Comparison of ENCODE assay signal across 8 mouse cellular contexts in the genomic region with DNA sequence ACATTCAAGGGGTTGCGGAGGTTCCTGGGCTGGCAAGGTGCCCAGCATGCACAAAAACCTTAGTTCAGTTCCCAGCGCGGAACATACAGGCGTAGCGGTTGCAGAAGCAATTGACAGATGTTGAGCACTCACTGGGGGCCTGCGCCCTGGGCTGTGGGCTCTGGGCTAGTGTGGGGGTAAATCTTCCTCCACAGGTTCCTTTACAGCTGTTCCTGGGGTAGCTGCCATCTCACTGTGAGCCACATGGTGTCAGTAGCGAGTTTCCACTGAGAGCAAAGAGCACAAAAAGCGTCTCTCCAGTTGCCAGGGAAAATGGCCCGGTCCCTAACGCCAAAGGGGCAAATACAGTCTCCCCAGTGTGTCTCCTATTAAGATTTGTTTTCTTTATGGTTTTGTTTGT. TPM values are rescaled to one million over a fixed set of nuclear protein-coding genes. Genes with fewer than 3 reads are reported as not detected.
A peak's percentile ranks its signal among the peaks of the same experiment; 100 is the strongest.
DNase-seq lines count a peak whose midpoint lies in the region; ATAC-seq and TF ChIP-seq lines count a peak whose summit lies in the region.

No protein-coding gene starts in this region.

- TF ChIP-seq CTCF in gastrocnemius, adult 2 months (IDR thresholded peaks at IDR 0.05), result no peak; the same call in none of the 2 replicates
- peak; percentile 96 for TF ChIP-seq CTCF in intestine, postnatal 0 days (IDR thresholded peaks at IDR 0.05; ENCODE audit: low read depth)

- no peak overlapping the region for H3K4me3 ChIP-seq in heart, embryonic 12.5 days
- peak overlapping the region; percentile 32 for H3K4me3 ChIP-seq in gastrocnemius, adult 2 months
- no peak overlapping the region for H3K4me3 ChIP-seq in intestine, postnatal 0 days (ENCODE audit: low read depth, low read length)
- no peak overlapping the region for H3K4me3 ChIP-seq in limb, embryonic 13.5 days
- no peak overlapping the region for H3K4me3 ChIP-seq in neural tube, embryonic 11.5 days (ENCODE audit: low read depth, low read length)
- no peak overlapping the region for H3K4me3 ChIP-seq in stomach, embryonic 15.5 days (replicated peaks)

- DNase-seq in heart, adult 11 months, result peak; percentile 98
- peak; percentile 91 to 93 for DNase-seq in cerebellum, postnatal 14 days
- peak; percentile 91 for DNase-seq in gastrocnemius, adult 2 months
- DNase-seq in neural tube, embryonic 11.5 days (ENCODE audit: low spot score), result peak; percentile 89

- H3K4me2 ChIP-seq in heart, embryonic 12.5 days, result no peak overlapping the region
- 0 out of 2 replicates have a peak overlapping the region, but pooled peaks have one; percentile 0 for H3K4me2 ChIP-seq in intestine, postnatal 0 days (replicated peaks; ENCODE audit: low read depth)
- peak overlapping the region; percentile 28; the same call in 1 of the 2 replicates for H3K4me2 ChIP-seq in limb, embryonic 13.5 days (replicated peaks)
- no peak overlapping the region for H3K4me2 ChIP-seq in neural tube, embryonic 11.5 days (ENCODE audit: low read depth)
- H3K4me2 ChIP-seq in stomach, embryonic 15.5 days, result peak overlapping the region; percentile 39

- H3K27ac ChIP-seq in heart, embryonic 12.5 days (ENCODE audit: poor library complexity, severe bottlenecking), result no peak overlapping the region
- 0 out of 2 replicates have a peak overlapping the region, but pooled peaks have one; percentile 4 for H3K27ac ChIP-seq in gastrocnemius, adult 2 months
- no peak overlapping the region for H3K27ac ChIP-seq in intestine, postnatal 0 days (ENCODE audit: low read depth, low read length)
- H3K27ac ChIP-seq in limb, embryonic 13.5 days, result no peak overlapping the region
- no peak overlapping the region for H3K27ac ChIP-seq in neural tube, embryonic 11.5 days (ENCODE audit: low read depth, low read length)
- no peak overlapping the region for H3K27ac ChIP-seq in stomach, embryonic 15.5 days

- ATAC-seq in heart, embryonic 12.5 days (ENCODE audit: insufficient number of reproducible peaks, low FRiP score), result no peak
- ATAC-seq in intestine, postnatal 0 days, result no peak
- peak; percentile 58 for ATAC-seq in limb, embryonic 13.5 days (ENCODE audit: low FRiP score, low read depth)
- no peak for ATAC-seq in neural tube, embryonic 11.5 days (ENCODE audit: insufficient read depth, low FRiP score, low TSS enrichment)
- no peak for ATAC-seq in stomach, embryonic 15.5 days (ENCODE audit: insufficient read depth, low FRiP score, low read depth)

- H3K9ac ChIP-seq in heart, embryonic 12.5 days, result no peak overlapping the region
- no peak overlapping the region for H3K9ac ChIP-seq in intestine, postnatal 0 days (ENCODE audit: low read depth, low read length)
- no peak overlapping the region for H3K9ac ChIP-seq in limb, embryonic 13.5 days
- H3K9ac ChIP-seq in neural tube, embryonic 11.5 days (ENCODE audit: low read length), result no peak overlapping the region
- no peak overlapping the region for H3K9ac ChIP-seq in stomach, embryonic 15.5 days

- H3K9me3 ChIP-seq in heart, embryonic 12.5 days (replicated peaks), result no peaks in the 10 kb centered on the region
- H3K9me3 ChIP-seq in intestine, postnatal 0 days (ENCODE audit: control insufficient read depth), result no peaks in the 10 kb centered on the region
- H3K9me3 ChIP-seq in limb, embryonic 13.5 days, result no peaks in the 10 kb centered on the region
- no peaks in the 10 kb centered on the region for H3K9me3 ChIP-seq in neural tube, embryonic 11.5 days (ENCODE audit: control insufficient read depth, low read length)
- no peaks in the 10 kb centered on the region for H3K9me3 ChIP-seq in stomach, embryonic 15.5 days

- intact Hi-C loops in gastrocnemius, adult 2 months (cut with DNase I), result loop anchor here (1.0 to 5.0 kb wide), 2 partner anchors 54 to 151 kb away; no protein-coding TSS in a partner anchor

- H3K27me3 ChIP-seq in heart, embryonic 12.5 days (replicated peaks), result 0 out of 2 replicates have a peak, but pooled peaks cover 4% of the 10 kb centered on the region
- no peaks in the 10 kb centered on the region for H3K27me3 ChIP-seq in intestine, postnatal 0 days (replicated peaks; ENCODE audit: control insufficient read depth, insufficient read depth, low read length)
- H3K27me3 ChIP-seq in limb, embryonic 13.5 days, result peaks cover 11% of the 10 kb centered on the region; the same call in 1 of the 2 replicates
- 0 out of 2 replicates have a peak, but pooled peaks cover 2% of the 10 kb centered on the region for H3K27me3 ChIP-seq in neural tube, embryonic 11.5 days (ENCODE audit: control insufficient read depth, insufficient read depth, low read length)
- H3K27me3 ChIP-seq in stomach, embryonic 15.5 days (replicated peaks), result no peaks in the 10 kb centered on the region

- 8% methylated on average over 10 of the region's 10 CpGs for WGBS in heart, embryonic 12.5 days
- WGBS in intestine, postnatal 0 days, result 3% methylated on average over 10 of the region's 10 CpGs
- WGBS in limb, embryonic 13.5 days, result 4% methylated on average over 10 of the region's 10 CpGs
- WGBS in neural tube, embryonic 11.5 days, result 11% methylated on average over 10 of the region's 10 CpGs
- 2% methylated on average over 10 of the region's 10 CpGs for WGBS in stomach, embryonic 15.5 days

- peaks cover 26% of the 10 kb centered on the region for H3K4me1 ChIP-seq in heart, embryonic 12.5 days (replicated peaks)
- peaks cover 5% of the 10 kb centered on the region; the same call in 1 of the 2 replicates for H3K4me1 ChIP-seq in intestine, postnatal 0 days (replicated peaks; ENCODE audit: control insufficient read depth, insufficient read depth, low read length)
- H3K4me1 ChIP-seq in limb, embryonic 13.5 days, result peaks cover 31% of the 10 kb centered on the region
- peaks cover 9% of the 10 kb centered on the region; the same call in 1 of the 2 replicates for H3K4me1 ChIP-seq in neural tube, embryonic 11.5 days (ENCODE audit: control insufficient read depth, insufficient read depth, low read length)
- H3K4me1 ChIP-seq in stomach, embryonic 15.5 days, result peaks cover 12% of the 10 kb centered on the region; the same call in 1 of the 2 replicates

- peaks cover 11% of the 10 kb centered on the region for H3K36me3 ChIP-seq in heart, embryonic 12.5 days
- peaks cover 8% of the 10 kb centered on the region; the same call in 1 of the 2 replicates for H3K36me3 ChIP-seq in intestine, postnatal 0 days (ENCODE audit: control insufficient read depth, insufficient read depth)
- peaks cover 5% of the 10 kb centered on the region; the same call in 1 of the 2 replicates for H3K36me3 ChIP-seq in limb, embryonic 13.5 days
- H3K36me3 ChIP-seq in neural tube, embryonic 11.5 days (ENCODE audit: control insufficient read depth, insufficient read depth, low read length), result no peaks in the 10 kb centered on the region
- no peaks in the 10 kb centered on the region for H3K36me3 ChIP-seq in stomach, embryonic 15.5 days

RNA-seq across cellular contexts. Expression of a gene that starts 0.8 kb away (rescaled TPM):
- polyA plus RNA-seq in heart, embryonic 12.5 days (2016; fragmentation: Nextera tagmentation; extraction: Ambion mirVana), result 53.7 and 54.9 TPM in 2 replicates
- 100 to 1,000 TPM; 123 to 129 TPM for total RNA-seq in gastrocnemius, adult 2 months (2021)
- 49.9 and 53.5 TPM in 2 replicates for polyA plus RNA-seq in intestine, postnatal 0 days (2015; fragmentation: Nextera tagmentation; extraction: Ambion mirVana)
- 18.6 and 19.4 TPM in 2 replicates for polyA plus RNA-seq in limb, embryonic 13.5 days (2015; fragmentation: Nextera tagmentation; extraction: Ambion mirVana)
- 14.0 and 15.3 TPM in 2 replicates for polyA plus RNA-seq in neural tube, embryonic 11.5 days (2014; fragmentation: Nextera tagmentation; extraction: Ambion mirVana)
- polyA plus RNA-seq in stomach, embryonic 15.5 days (2015; fragmentation: Nextera tagmentation; extraction: Ambion mirVana), result 22.5 and 25.0 TPM in 2 replicates

RNA-seq across cellular contexts. Expression of a gene that starts 1.9 kb away (rescaled TPM):
- polyA plus RNA-seq in heart, embryonic 12.5 days (2016; fragmentation: Nextera tagmentation; extraction: Ambion mirVana), result not detected in 2 replicates
- not detected for total RNA-seq in gastrocnemius, adult 2 months (2021)
- polyA plus RNA-seq in intestine, postnatal 0 days (2015; fragmentation: Nextera tagmentation; extraction: Ambion mirVana), result not detected in 2 replicates
- polyA plus RNA-seq in limb, embryonic 13.5 days (2015; fragmentation: Nextera tagmentation; extraction: Ambion mirVana), result not detected in 2 replicates
- polyA plus RNA-seq in neural tube, embryonic 11.5 days (2014; fragmentation: Nextera tagmentation; extraction: Ambion mirVana), result not detected in 2 replicates
- polyA plus RNA-seq in stomach, embryonic 15.5 days (2015; fragmentation: Nextera tagmentation; extraction: Ambion mirVana), result not detected in 2 replicates

RNA-seq across cellular contexts. Expression of a gene that starts 19.2 kb away (rescaled TPM):
- polyA plus RNA-seq in heart, embryonic 12.5 days (2016; fragmentation: Nextera tagmentation; extraction: Ambion mirVana), result 0.77 and 1.6 TPM in 2 replicates
- total RNA-seq in gastrocnemius, adult 2 months (2021), result not detected
- polyA plus RNA-seq in intestine, postnatal 0 days (2015; fragmentation: Nextera tagmentation; extraction: Ambion mirVana), result not detected in 2 replicates
- 0.38 TPM in 2 replicates for polyA plus RNA-seq in limb, embryonic 13.5 days (2015; fragmentation: Nextera tagmentation; extraction: Ambion mirVana)
- polyA plus RNA-seq in neural tube, embryonic 11.5 days (2014; fragmentation: Nextera tagmentation; extraction: Ambion mirVana), result not detected in 2 replicates
- polyA plus RNA-seq in stomach, embryonic 15.5 days (2015; fragmentation: Nextera tagmentation; extraction: Ambion mirVana), result 0.08 and 0.10 TPM in 2 replicates

RNA-seq across cellular contexts. Expression of a gene that starts 42.3 kb away (rescaled TPM):
- 4.1 and 4.5 TPM in 2 replicates for polyA plus RNA-seq in heart, embryonic 12.5 days (2016; fragmentation: Nextera tagmentation; extraction: Ambion mirVana)
- 10 to 100 TPM; 19.4 to 34.7 TPM for total RNA-seq in gastrocnemius, adult 2 months (2021)
- 8.1 and 8.6 TPM in 2 replicates for polyA plus RNA-seq in intestine, postnatal 0 days (2015; fragmentation: Nextera tagmentation; extraction: Ambion mirVana)
- polyA plus RNA-seq in limb, embryonic 13.5 days (2015; fragmentation: Nextera tagmentation; extraction: Ambion mirVana), result 10.0 and 10.2 TPM in 2 replicates
- 28.1 and 35.1 TPM in 2 replicates for polyA plus RNA-seq in neural tube, embryonic 11.5 days (2014; fragmentation: Nextera tagmentation; extraction: Ambion mirVana)
- polyA plus RNA-seq in stomach, embryonic 15.5 days (2015; fragmentation: Nextera tagmentation; extraction: Ambion mirVana), result 7.2 and 9.0 TPM in 2 replicates

RNA-seq across cellular contexts. Expression of a gene that starts 55.3 kb away (rescaled TPM):
- 1.6 and 1.9 TPM in 2 replicates for polyA plus RNA-seq in heart, embryonic 12.5 days (2016; fragmentation: Nextera tagmentation; extraction: Ambion mirVana)
- 10 to 100 TPM; 17.6 to 18.9 TPM for total RNA-seq in gastrocnemius, adult 2 months (2021)
- polyA plus RNA-seq in intestine, postnatal 0 days (2015; fragmentation: Nextera tagmentation; extraction: Ambion mirVana), result 5.4 and 5.6 TPM in 2 replicates
- polyA plus RNA-seq in limb, embryonic 13.5 days (2015; fragmentation: Nextera tagmentation; extraction: Ambion mirVana), result 0.49 and 0.78 TPM in 2 replicates
- polyA plus RNA-seq in neural tube, embryonic 11.5 days (2014; fragmentation: Nextera tagmentation; extraction: Ambion mirVana), result 0.12 and 0.26 TPM in 2 replicates
- polyA plus RNA-seq in stomach, embryonic 15.5 days (2015; fragmentation: Nextera tagmentation; extraction: Ambion mirVana), result 2.0 and 2.2 TPM in 2 replicates

Comparison
In these comparisons a context has a peak if more than half of its experiments do, and no peak if none do; other contexts are left out.
1. H3K4me2 ChIP-seq: peak in intestine, postnatal 0 days (single experiment), limb, embryonic 13.5 days (single experiment) and stomach, embryonic 15.5 days (single experiment); none in heart, embryonic 12.5 days (single experiment) and neural tube, embryonic 11.5 days (single experiment).
2. Peak in every context shown above with its lines, with median percentiles within 50 percentile points of each other: DNase-seq.